Mouse (Mus musculus): ENCODE results near the gene Gm29735. TPM values are rescaled to one million over a fixed set of nuclear protein-coding genes. Genes with fewer than 3 reads are reported as not detected.
"Not testable (repeated sequence)": the region's sequence is repeated elsewhere in the genome, so short reads cannot be mapped to it uniquely, and the experiment has no call there.

Gm29735 gene
- polyA plus RNA-seq, 1 experiment from 2014 or later = not detected

DNA sequence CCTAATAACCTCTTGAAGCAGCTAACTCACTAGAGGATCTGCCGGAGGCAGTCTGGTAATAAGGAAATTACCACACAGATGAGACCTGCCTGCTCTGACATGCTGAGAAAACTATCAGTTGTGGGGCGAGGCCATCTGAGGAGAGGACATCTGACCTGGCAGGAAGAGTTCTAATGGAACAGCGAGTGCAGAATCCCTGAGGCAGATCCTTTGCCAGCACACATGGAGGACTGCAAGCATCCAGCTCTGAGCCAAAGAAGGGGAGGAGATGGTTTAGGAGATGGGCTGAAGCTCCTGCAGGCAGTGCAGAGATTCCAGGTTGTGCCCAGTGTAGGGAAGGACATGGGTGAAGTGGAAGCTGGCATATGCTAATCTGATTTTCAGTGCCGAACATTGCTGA lies 4.7 kb downstream of the Gm29735 start:
- Histone ChIP-seq H3K36me3 (no peaks in the 10 kb centered on the region), H3K9ac (no peak overlapping the region), H3K4me3 (no peak overlapping the region), H3K9me3 (no peaks in the 10 kb centered on the region), H3K4me2 (no peak overlapping the region), H3K27me3 (no peaks in the 10 kb centered on the region), H3K27ac (no peak overlapping the region), H3K4me1 (no peaks in the 10 kb centered on the region)
- ATAC-seq (ENCODE audit: borderline replicate concordance, extremely low read depth, low FRiP score, low TSS enrichment) = no peak
- 82% methylated on average over 4 of the region's 4 CpGs for WGBS

DNA sequence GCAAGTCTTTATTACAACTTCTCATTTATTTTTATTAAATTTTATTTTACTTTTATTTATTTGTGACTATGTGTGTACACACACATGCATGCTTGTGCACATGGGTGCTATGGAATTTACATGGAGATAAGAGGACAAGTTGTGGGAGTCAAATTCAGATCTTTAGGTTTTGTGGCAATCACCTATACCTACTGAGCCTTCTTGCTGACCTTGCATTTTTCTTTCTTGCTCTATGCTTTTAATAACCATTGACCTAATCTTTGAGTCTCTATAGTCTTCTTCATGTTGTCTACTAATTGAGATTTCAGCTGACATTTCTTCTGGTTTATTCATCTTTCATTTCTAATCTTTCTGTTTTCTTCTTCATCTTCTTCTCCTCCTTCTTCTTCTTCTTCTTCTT lies 8.3 kb downstream of the Gm29735 start:
- no peak overlapping the region for H3K9ac ChIP-seq
- no peaks in the 10 kb centered on the region for H3K27me3 ChIP-seq
- no peak for ATAC-seq (ENCODE audit: borderline replicate concordance, extremely low read depth, low FRiP score, low TSS enrichment)
- H3K4me3 ChIP-seq = no peak overlapping the region
- no peaks in the 10 kb centered on the region for H3K9me3 ChIP-seq
- no peak overlapping the region for H3K4me2 ChIP-seq
- no peaks in the 10 kb centered on the region for H3K36me3 ChIP-seq
- H3K27ac ChIP-seq = no peak overlapping the region
- H3K4me1 ChIP-seq = no peaks in the 10 kb centered on the region

DNA sequence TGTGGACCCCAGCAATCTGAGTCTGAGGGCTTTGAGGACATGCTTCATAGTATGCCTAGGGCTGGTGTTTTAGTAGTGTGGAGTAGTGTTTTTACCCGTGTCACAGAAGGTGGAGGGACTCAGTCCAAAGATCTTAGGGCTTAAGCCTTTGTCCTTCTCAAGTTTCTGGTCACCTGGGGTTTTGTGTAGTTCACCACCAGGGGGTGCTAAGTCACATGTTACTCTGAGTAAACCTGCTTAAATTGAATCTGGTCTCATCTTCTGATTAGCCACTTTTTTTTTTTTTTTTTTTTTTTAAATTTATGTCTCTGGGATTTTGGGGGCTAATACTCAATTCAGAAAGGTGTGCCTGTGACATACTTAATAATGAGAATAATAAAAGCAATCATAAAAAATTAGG lies 10.9 kb downstream of the Gm29735 start:
- 11% methylated on average over 1 of the region's 1 CpGs for whole genome bisulfite sequencing
- H3K4me3 ChIP-seq = no peak overlapping the region
- H3K27ac ChIP-seq = no peak overlapping the region
- H3K9me3 ChIP-seq = no peaks in the 10 kb centered on the region
- H3K27me3 ChIP-seq = no peaks in the 10 kb centered on the region
- no peak overlapping the region for H3K9ac ChIP-seq
- no peak for ATAC-seq (ENCODE audit: borderline replicate concordance, extremely low read depth, low FRiP score, low TSS enrichment)
- no peaks in the 10 kb centered on the region for H3K36me3 ChIP-seq
- no peak overlapping the region for H3K4me2 ChIP-seq
- no peaks in the 10 kb centered on the region for H3K4me1 ChIP-seq

DNA sequence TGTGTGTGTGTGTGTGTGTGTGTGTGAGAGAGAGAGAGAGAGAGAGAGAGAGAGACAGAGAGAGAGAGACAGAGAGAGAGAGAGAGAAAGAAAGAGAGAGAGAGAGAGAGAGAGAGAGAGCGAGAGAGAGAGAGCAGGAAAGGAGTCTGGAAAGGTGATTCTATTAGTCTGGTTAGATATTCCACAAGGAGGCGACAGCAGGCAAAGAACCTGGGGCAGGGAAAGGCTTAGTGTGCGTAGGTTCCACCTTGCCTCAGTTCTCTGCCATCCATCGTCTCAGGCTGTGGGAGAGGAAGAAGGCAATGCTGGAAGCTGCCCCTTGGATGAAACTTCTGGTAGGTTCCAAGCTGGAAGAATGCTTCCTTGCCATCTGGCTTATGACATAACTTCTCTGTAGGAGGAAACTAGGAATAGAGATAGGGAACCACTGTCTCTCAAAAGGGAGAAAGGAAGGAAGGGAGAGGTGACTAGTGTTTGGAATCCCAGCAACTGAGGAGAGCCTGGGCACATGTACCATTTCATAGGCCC lies 11.4 kb downstream of the Gm29735 start:
- Histone ChIP-seq H3K36me3 (no peaks in the 10 kb centered on the region), H3K27ac (no peak overlapping the region), H3K9me3 (no peaks in the 10 kb centered on the region), H3K9ac (no peak overlapping the region), H3K4me1 (no peaks in the 10 kb centered on the region), H3K4me3 (no peak overlapping the region), H3K4me2 (no peak overlapping the region), H3K27me3 (no peaks in the 10 kb centered on the region)
- ATAC-seq (ENCODE audit: borderline replicate concordance, extremely low read depth, low FRiP score, low TSS enrichment) = no peak
- 27% methylated on average over 4 of the region's 4 CpGs for WGBS

DNA sequence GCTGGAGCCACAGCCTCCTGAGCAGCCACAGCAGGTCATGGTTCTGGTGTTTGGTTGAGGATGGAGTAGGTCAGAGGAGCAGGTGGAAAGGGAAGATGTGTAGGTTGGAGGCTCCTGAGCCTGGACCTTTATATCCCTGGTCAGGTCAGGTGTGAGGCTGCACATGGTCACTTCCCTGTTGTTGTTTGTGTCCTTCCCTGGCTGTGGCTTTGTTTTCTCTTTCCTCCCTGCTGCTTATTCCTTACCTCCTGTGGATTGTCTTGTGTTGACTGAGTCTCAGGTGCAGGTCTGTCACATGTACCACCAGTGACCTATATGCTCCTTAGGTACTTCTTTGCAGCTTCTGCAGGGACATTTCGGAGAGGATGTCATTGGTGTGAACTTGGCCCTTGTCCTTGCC lies 12.4 kb downstream of the Gm29735 start, which contains the start of gene Gm45337:
Gene Gm45337 (minus strand): TSS at position 101 of the 400 bp plus-strand sequence.
- no peaks in the 10 kb centered on the region for H3K27me3 ChIP-seq
- H3K9me3 ChIP-seq = no peaks in the 10 kb centered on the region
- 72% methylated on average over 1 of the region's 1 CpGs for WGBS
- no peak within 1 kb of the TSS for H3K27ac ChIP-seq
- H3K4me1 ChIP-seq = no peaks in the 10 kb centered on the region
- H3K4me3 ChIP-seq = no peak within 1 kb of the TSS
- H3K9ac ChIP-seq = no peak within 1 kb of the TSS
- ATAC-seq (ENCODE audit: borderline replicate concordance, extremely low read depth, low FRiP score, low TSS enrichment) = no peak
- H3K36me3 ChIP-seq = no peaks in the 10 kb centered on the region
- no peak within 1 kb of the TSS for H3K4me2 ChIP-seq

DNA sequence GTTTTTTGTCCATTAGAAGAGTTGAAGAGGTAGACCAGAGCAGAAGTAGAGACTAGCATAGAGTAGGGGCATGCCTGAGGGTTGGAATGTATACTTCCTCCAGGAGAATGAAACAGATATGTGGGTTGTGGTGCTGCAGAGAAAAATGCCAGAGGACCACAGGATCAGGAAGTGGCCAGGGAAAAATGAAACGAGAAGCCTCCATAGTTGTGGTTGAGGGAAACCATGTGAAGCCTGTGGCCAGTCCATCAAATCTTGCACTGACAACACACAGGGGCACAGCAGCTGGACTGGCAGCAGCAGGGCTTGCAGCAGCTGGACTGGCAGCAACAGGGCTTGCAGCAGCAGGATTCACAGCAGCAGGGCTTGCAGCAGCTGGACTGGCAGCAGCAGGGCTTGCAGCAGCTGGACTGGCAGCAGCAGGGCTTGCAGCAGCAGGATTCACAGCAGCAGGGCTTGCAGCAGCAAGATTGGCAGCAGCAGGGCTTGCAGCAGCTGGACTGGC lies 13.4 kb downstream of the Gm29735 start:
- WGBS = 14% methylated on average over 1 of the region's 1 CpGs
- not testable (repeated sequence) for H3K9ac ChIP-seq; H3K4me2 ChIP-seq; H3K27ac ChIP-seq; H3K27me3 ChIP-seq; H3K4me1 ChIP-seq; H3K36me3 ChIP-seq; H3K4me3 ChIP-seq; ATAC-seq (ENCODE audit: borderline replicate concordance, extremely low read depth, low FRiP score, low TSS enrichment); H3K9me3 ChIP-seq

DNA sequence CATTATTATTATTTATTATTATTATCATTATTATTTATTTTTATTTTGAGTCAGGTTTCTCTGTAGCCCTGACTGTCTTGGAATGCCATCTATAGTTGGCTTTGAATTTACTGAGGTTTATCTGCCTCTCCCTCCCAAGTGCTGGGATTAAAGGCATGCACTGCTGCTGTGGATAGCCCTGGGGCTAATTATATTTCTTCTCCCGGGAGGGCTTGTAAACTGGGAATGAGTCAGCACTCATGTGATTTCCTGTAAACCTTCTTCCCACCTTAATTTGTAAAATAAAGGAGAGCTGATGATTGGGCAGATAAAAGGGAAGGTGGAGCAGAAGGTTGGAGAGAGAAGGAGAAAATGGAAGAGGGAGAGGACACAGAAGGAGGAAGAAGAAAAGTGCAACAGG lies 16.2 kb downstream of the Gm29735 start:
- no peak for ATAC-seq (ENCODE audit: borderline replicate concordance, extremely low read depth, low FRiP score, low TSS enrichment)
- no peaks in the 10 kb centered on the region for H3K9me3 ChIP-seq
- no peak overlapping the region for H3K4me3 ChIP-seq
- WGBS = 35% methylated on average over 1 of the region's 1 CpGs
- no peaks in the 10 kb centered on the region for H3K4me1 ChIP-seq
- H3K27me3 ChIP-seq = no peaks in the 10 kb centered on the region
- no peak overlapping the region for H3K4me2 ChIP-seq
- H3K9ac ChIP-seq = no peak overlapping the region
- H3K27ac ChIP-seq = no peak overlapping the region
- H3K36me3 ChIP-seq = no peaks in the 10 kb centered on the region

DNA sequence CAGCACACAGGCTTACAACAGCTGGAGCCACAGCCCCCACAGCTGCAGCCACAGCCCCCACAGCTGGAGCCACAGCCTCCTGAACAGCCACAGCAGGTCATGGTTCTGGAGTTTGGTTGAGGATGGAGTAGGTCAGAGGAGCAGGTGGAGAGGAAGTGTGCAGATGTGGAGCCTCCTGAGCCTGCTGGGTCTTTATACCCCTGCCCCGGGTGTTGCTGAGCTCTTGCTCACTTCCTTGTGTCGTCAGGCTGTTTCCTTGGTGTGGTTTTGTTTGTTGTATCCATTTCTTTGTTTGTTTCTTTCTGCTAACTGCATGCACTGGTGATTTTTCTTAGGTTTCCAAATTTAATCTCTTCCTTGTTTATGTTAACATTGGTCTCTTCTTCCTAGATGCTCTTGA lies 21.0 kb downstream of the Gm29735 start, which contains the start of gene Gm39115:
Gene Gm39115 (minus strand): TSS at position 101 of the 400 bp plus-strand sequence.
- H3K4me3 ChIP-seq; H3K36me3 ChIP-seq; H3K9me3 ChIP-seq; ATAC-seq (ENCODE audit: borderline replicate concordance, extremely low read depth, low FRiP score, low TSS enrichment); H3K27me3 ChIP-seq; H3K27ac ChIP-seq; H3K4me2 ChIP-seq; H3K9ac ChIP-seq; H3K4me1 ChIP-seq: not testable (repeated sequence)
- 27% methylated on average over 2 of the region's 2 CpGs for WGBS

DNA sequence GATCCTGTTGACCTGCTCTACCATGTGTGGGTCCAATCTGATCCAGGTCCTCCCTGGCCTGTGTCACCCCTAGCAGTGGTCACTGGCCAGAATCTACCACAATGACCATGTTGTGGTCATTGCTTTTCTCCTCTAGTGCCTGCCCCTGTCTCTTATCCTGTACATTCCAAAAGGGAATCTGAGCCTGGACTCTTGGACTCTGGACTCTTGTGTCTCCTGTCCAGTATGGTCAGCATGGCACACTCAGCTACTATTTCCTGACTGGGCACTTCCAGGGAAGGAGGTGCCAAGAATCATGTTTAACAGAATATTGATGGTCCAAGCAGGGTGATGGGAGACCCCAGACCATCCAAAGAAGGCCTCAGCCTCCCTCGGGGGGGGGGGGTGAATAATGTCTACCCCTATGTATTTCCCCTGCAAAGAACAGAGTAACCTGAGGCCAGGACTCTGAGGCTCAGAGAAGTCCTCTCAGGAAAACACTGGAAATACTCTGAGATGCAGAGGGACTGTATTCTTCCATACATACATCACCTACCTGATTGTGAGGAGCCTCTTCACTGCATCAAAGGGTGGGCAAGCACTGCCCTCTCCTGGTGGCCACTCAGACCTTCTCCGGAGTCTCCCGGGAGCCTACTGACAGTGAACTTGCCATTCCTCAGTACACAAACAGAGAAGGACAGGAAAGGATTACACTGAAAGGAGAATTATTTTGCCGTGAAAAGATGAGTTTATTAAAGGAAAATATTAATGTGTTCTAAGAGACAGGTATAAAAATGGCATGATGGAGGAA lies 22.5 kb downstream of the Gm29735 start:
- H3K4me1 ChIP-seq = no peaks in the 10 kb centered on the region
- H3K9ac ChIP-seq = no peak overlapping the region
- H3K36me3 ChIP-seq = no peaks in the 10 kb centered on the region
- WGBS = 51% methylated on average over 4 of the region's 4 CpGs
- H3K4me3 ChIP-seq = no peak overlapping the region
- H3K27me3 ChIP-seq = no peaks in the 10 kb centered on the region
- no peak overlapping the region for H3K4me2 ChIP-seq
- H3K27ac ChIP-seq = no peak overlapping the region
- no peaks in the 10 kb centered on the region for H3K9me3 ChIP-seq
- no peak for ATAC-seq (ENCODE audit: borderline replicate concordance, extremely low read depth, low FRiP score, low TSS enrichment)

DNA sequence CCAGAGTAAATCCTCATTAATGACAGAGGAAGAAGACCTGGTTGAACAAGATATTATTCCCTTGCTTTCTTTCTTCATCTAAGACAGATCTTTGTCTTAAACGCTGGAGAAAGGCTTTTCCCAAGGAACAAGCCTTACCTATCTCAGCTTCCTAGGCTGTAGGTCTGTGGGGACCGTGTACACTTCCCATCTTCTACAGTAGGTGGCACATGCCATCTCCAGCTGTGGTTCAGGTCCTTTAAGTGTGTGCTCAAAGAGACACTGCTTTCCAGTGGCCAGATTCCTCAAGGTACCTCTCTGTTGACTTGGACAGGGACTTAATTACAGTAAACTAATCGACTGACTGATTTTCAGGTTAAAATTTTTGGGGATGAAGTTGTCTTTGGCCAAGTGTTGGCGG lies 28.1 kb downstream of the Gm29735 start:
- no peak overlapping the region for H3K9ac ChIP-seq
- no peak for ATAC-seq (ENCODE audit: borderline replicate concordance, extremely low read depth, low FRiP score, low TSS enrichment)
- H3K27ac ChIP-seq = no peak overlapping the region
- H3K27me3 ChIP-seq = no peaks in the 10 kb centered on the region
- no peak overlapping the region for H3K4me3 ChIP-seq
- 55% methylated on average over 4 of the region's 4 CpGs for WGBS
- H3K4me2 ChIP-seq = no peak overlapping the region
- H3K9me3 ChIP-seq = no peaks in the 10 kb centered on the region
- H3K36me3 ChIP-seq = no peaks in the 10 kb centered on the region
- no peaks in the 10 kb centered on the region for H3K4me1 ChIP-seq

DNA sequence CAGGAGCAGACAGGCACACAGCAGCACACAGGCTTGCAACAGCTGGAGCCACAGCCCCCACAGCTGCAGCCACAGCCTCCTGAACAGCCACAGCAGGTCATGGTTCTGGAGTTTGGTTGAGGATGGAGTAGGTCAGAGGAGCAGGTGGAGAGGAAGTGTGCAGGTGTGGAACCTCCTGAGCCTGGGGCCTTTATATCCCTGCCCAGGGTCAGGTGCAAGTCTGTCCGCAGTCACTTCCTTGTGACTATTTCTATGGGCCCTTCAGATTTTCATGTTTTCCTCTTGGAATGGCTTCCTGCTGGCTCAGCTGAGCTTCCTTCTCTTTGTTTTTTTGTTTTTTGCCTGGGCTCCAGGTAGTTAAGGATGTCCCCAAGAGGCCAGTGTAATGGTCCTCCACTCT lies 36.3 kb downstream of the Gm29735 start, which contains the start of gene Gm45618:
Gene Gm45618 (minus strand): TSS at position 101 of the 400 bp plus-strand sequence.
- not testable (repeated sequence) for H3K36me3 ChIP-seq; ATAC-seq (ENCODE audit: borderline replicate concordance, extremely low read depth, low FRiP score, low TSS enrichment); H3K4me2 ChIP-seq; H3K4me1 ChIP-seq; H3K9me3 ChIP-seq; H3K27me3 ChIP-seq; H3K27ac ChIP-seq; H3K4me3 ChIP-seq; H3K9ac ChIP-seq
- 86% methylated on average over 1 of the region's 1 CpGs for WGBS

DNA sequence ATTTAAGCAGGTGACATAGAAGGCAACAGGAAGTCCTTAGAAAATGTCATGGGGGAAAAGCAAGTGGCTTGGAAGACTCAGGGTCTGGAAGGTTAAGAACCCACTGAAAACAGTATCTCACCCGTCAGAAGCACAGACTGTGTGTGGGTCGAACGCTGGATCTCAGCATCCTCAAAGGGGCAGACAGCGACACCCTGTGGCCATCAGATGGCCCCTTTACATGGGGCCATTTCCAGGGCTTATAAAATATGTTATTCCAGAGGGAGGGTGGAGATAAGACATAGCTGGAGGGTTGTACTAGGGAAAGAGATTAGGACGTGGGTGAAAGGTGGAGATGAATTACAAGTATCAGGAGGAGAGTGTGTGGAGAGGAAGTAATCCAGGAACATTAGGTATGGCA lies 37.3 kb downstream of the Gm29735 start:
- Histone ChIP-seq H3K9ac (no peak overlapping the region), H3K4me1 (no peaks in the 10 kb centered on the region), H3K27me3 (no peaks in the 10 kb centered on the region), H3K4me3 (no peak overlapping the region), H3K36me3 (no peaks in the 10 kb centered on the region), H3K9me3 (no peaks in the 10 kb centered on the region), H3K27ac (no peak overlapping the region), H3K4me2 (no peak overlapping the region)
- ATAC-seq (ENCODE audit: borderline replicate concordance, extremely low read depth, low FRiP score, low TSS enrichment) = no peak
- WGBS = 12% methylated on average over 5 of the region's 5 CpGs

Data from lung, embryonic 15.5 days (tissue).